Mouse (Mus musculus) kidney, embryonic 16.5 days (tissue): ENCODE measurements around the gene Ran. TPM values are rescaled to one million over a fixed set of nuclear protein-coding genes. Genes with fewer than 3 reads are reported as not detected.
A peak's percentile ranks its signal among the peaks of the same experiment; 100 is the strongest.

Experiments
- ATAC-seq: fragments of 200-750 bp; cut with Nextera tagmentation; 2 replicates; pipeline ENCODE4 v1.8.0; 2017; ENCODE audit warnings: moderate TSS enrichment; ENCODE audit not compliant: low FRiP score, low TSS enrichment
- H3K27ac ChIP-seq: fragments of 300-500 bp; sonication (generic); 2 replicates; pipeline ENCODE4 v1.5.1; 2014; ENCODE audit warnings: low read length
- H3K27me3 ChIP-seq: fragments of 300-500 bp; sonication (generic); 2 replicates; pipeline ENCODE4 v1.6.1; 2014; ENCODE audit warnings: low read length, control low read depth, mixed read lengths; ENCODE audit not compliant: insufficient read depth
- H3K36me3 ChIP-seq: fragments of 300-500 bp; sonication (generic); 2 replicates; pipeline ENCODE4 v1.6.1; 2014; ENCODE audit warnings: low read length, control low read depth, mixed read lengths; ENCODE audit not compliant: insufficient read depth
- H3K4me1 ChIP-seq: fragments of 300-500 bp; sonication (generic); 2 replicates; pipeline ENCODE4 v1.6.1; 2014; ENCODE audit warnings: low read length, control low read depth, mixed read lengths; ENCODE audit not compliant: insufficient read depth
- H3K4me2 ChIP-seq: fragments of 300-500 bp; sonication (generic); replicated peaks from 2 replicates; pipeline ENCODE4 v1.6.1; 2014; ENCODE audit warnings: low read depth, low read length
- H3K4me3 ChIP-seq: fragments of 300-500 bp; sonication (generic); 2 replicates; pipeline ENCODE4 v1.5.1; 2014; ENCODE audit warnings: mild to moderate bottlenecking, low read length
- H3K9ac ChIP-seq: fragments of 300-500 bp; sonication (generic); replicated peaks from 2 replicates; pipeline ENCODE4 v1.6.1; 2014; ENCODE audit warnings: low read length
- H3K9me3 ChIP-seq: fragments of 300-500 bp; sonication (generic); 2 replicates; pipeline ENCODE4 v1.6.1; 2016; ENCODE audit warnings: low read length, control low read depth
- WGBS: fragments of 180-500 bp; shearing (Covaris S2); extraction: QIAGEN DNeasy Blood & Tissue Kit; methylation state at CpG from one replicate; pipeline ENCODE4 v1.1.7; 2014; 5-methylcytosine and 5-hydroxymethylcytosine counted together
- polyA plus RNA-seq: library from polyadenylated mRNA; unstranded; fragments of >200 nt; fragmentation: Nextera tagmentation; extraction: Ambion mirVana; gene quantifications from 2 replicates; pipeline ENCODE4 v1.2.1, GENCODE M21; 2015

Gene Ran
- polyA plus RNA-seq, 1 experiment from 2014 or later: 614 TPM

- Histone ChIP-seq H3K9me3 (no peaks in the 10 kb centered on the region), H3K36me3 (no peaks in the 10 kb centered on the region), H3K4me3 (no peak overlapping the region), H3K27me3 (peaks cover 12% of the 10 kb centered on the region; the same call in 1 of the 2 replicates), H3K4me1 (no peaks in the 10 kb centered on the region), H3K27ac (no peak overlapping the region), H3K9ac (no peak overlapping the region), H3K4me2 (no peak overlapping the region)
- WGBS: 54% methylated on average over 9 of the region's 9 CpGs
- ATAC-seq: peak; percentile 75
Measured at GRCm38 (mm10) chr5:129054675-129055284, 34.9 kb downstream of the Ran start.

GRCm38 (mm10) chr5:129059116-129059515 is 39.2 kb downstream of the Ran start:
- Histone ChIP-seq H3K4me3 (no peak overlapping the region), H3K9me3 (no peaks in the 10 kb centered on the region), H3K4me1 (peaks cover 8% of the 10 kb centered on the region), H3K4me2 (no peak overlapping the region), H3K27ac (no peak overlapping the region), H3K9ac (no peak overlapping the region), H3K27me3 (peaks cover 17% of the 10 kb centered on the region), H3K36me3 (no peaks in the 10 kb centered on the region)
- WGBS: 85% methylated on average over 3 of the region's 3 CpGs
- ATAC-seq: no peak

GRCm38 (mm10) chr5:129061579-129061978 is 41.7 kb downstream of the Ran start:
- ATAC-seq: peak; percentile 40; the same call in 1 of the 2 replicates
- 16% methylated on average over 13 of the region's 13 CpGs for WGBS
- H3K4me3 ChIP-seq: no peak overlapping the region
- H3K36me3 ChIP-seq: no peaks in the 10 kb centered on the region
- peaks cover 10% of the 10 kb centered on the region for H3K4me1 ChIP-seq
- H3K27me3 ChIP-seq: peaks cover 19% of the 10 kb centered on the region
- no peak overlapping the region for H3K4me2 ChIP-seq
- no peaks in the 10 kb centered on the region for H3K9me3 ChIP-seq
- no peak overlapping the region for H3K9ac ChIP-seq
- H3K27ac ChIP-seq: no peak overlapping the region

GRCm38 (mm10) chr5:129063037-129063791 is 43.3 kb downstream of the Ran start:
- WGBS: 10% methylated on average over 21 of the region's 21 CpGs
- Histone ChIP-seq H3K4me3 (peak overlapping the region; percentile 31), H3K27ac (no peak overlapping the region), H3K36me3 (no peaks in the 10 kb centered on the region), H3K27me3 (peaks cover 19% of the 10 kb centered on the region), H3K4me1 (peaks cover 15% of the 10 kb centered on the region), H3K4me2 (peak overlapping the region; percentile 50), H3K9ac (peak overlapping the region; percentile 32; the same call in 1 of the 2 replicates), H3K9me3 (no peaks in the 10 kb centered on the region)
- ATAC-seq: peak; percentile 17; the same call in 1 of the 2 replicates

GRCm38 (mm10) chr5:129063792-129064087 is 43.9 kb downstream of the Ran start:
- Histone ChIP-seq H3K9ac (peak overlapping the region; percentile 32; the same call in 1 of the 2 replicates), H3K4me3 (peak overlapping the region; percentile 31), H3K27ac (no peak overlapping the region), H3K4me2 (peak overlapping the region; percentile 50), H3K9me3 (no peaks in the 10 kb centered on the region), H3K27me3 (peaks cover 19% of the 10 kb centered on the region), H3K36me3 (no peaks in the 10 kb centered on the region), H3K4me1 (peaks cover 15% of the 10 kb centered on the region)
- ATAC-seq: peak; percentile 12; the same call in 1 of the 2 replicates
- WGBS: 32% methylated on average over 8 of the region's 8 CpGs

GRCm38 (mm10) chr5:129064186-129064585 is 44.3 kb downstream of the Ran start:
- Histone ChIP-seq H3K27me3 (peaks cover 19% of the 10 kb centered on the region), H3K9ac (no peak overlapping the region), H3K4me3 (no peak overlapping the region), H3K4me2 (no peak overlapping the region), H3K27ac (no peak overlapping the region), H3K36me3 (no peaks in the 10 kb centered on the region), H3K4me1 (peaks cover 15% of the 10 kb centered on the region), H3K9me3 (no peaks in the 10 kb centered on the region)
- no peak for ATAC-seq
- 63% methylated on average over 11 of the region's 11 CpGs for WGBS

GRCm38 (mm10) chr5:129065301-129065700 is 45.4 kb downstream of the Ran start:
- no peak overlapping the region for H3K4me2 ChIP-seq
- H3K4me1 ChIP-seq: peaks cover 15% of the 10 kb centered on the region
- ATAC-seq: no peak
- H3K27ac ChIP-seq: no peak overlapping the region
- H3K9ac ChIP-seq: no peak overlapping the region
- H3K27me3 ChIP-seq: peaks cover 17% of the 10 kb centered on the region
- H3K4me3 ChIP-seq: no peak overlapping the region
- H3K9me3 ChIP-seq: no peaks in the 10 kb centered on the region
- H3K36me3 ChIP-seq: no peaks in the 10 kb centered on the region
- 77% methylated on average over 12 of the region's 12 CpGs for WGBS

- Histone ChIP-seq H3K4me1 (peaks cover 18% of the 10 kb centered on the region), H3K9ac (no peak overlapping the region), H3K4me3 (no peak overlapping the region), H3K27ac (no peak overlapping the region), H3K36me3 (no peaks in the 10 kb centered on the region), H3K9me3 (no peaks in the 10 kb centered on the region), H3K4me2 (no peak overlapping the region), H3K27me3 (peaks cover 12% of the 10 kb centered on the region)
- no peak for ATAC-seq
- WGBS: 61% methylated on average over 9 of the region's 9 CpGs
Measured at GRCm38 (mm10) chr5:129065946-129066345, 46.1 kb downstream of the Ran start.

GRCm38 (mm10) chr5:129066541-129067230 is 46.8 kb downstream of the Ran start:
- H3K4me2 ChIP-seq: no peak overlapping the region
- no peak for ATAC-seq
- no peak overlapping the region for H3K9ac ChIP-seq
- H3K27ac ChIP-seq: no peak overlapping the region
- peaks cover 12% of the 10 kb centered on the region for H3K27me3 ChIP-seq
- 41% methylated on average over 8 of the region's 8 CpGs for whole genome bisulfite sequencing
- no peak overlapping the region for H3K4me3 ChIP-seq
- no peaks in the 10 kb centered on the region for H3K9me3 ChIP-seq
- H3K36me3 ChIP-seq: no peaks in the 10 kb centered on the region
- H3K4me1 ChIP-seq: peaks cover 20% of the 10 kb centered on the region
